Mouse (Mus musculus) MEL (cell line): Measurements from ENCODE around the gene Olfr65. TPM values are rescaled to one million over a fixed set of nuclear protein-coding genes. Genes with fewer than 3 reads are reported as not detected.
A peak's percentile ranks its signal among the peaks of the same experiment; 100 is the strongest.

Source experiments
- DNase-seq: peaks from one replicate; pipeline ENCODE4 v3.0.0; 2011; ENCODE audit warnings: low read depth, low spot score
- H3K27ac ChIP-seq: 2 replicates; pipeline ENCODE4 v1.5.1; 2012; ENCODE audit warnings: low read depth, mild to moderate bottlenecking, control low read depth, low read length, moderate library complexity; ENCODE audit not compliant: control insufficient read depth
- H3K27me3 ChIP-seq, 2 experiments: fragments of 150-350 bp in 1 of 2; sonication (generic) in 1 of 2; 2 replicates each; pipeline ENCODE4 v1.6.1; 2012; ENCODE audit warnings: low read length in 2 of 2, mild to moderate bottlenecking in 2 of 2, improper control_type of control experiment in 1 of 2, moderate library complexity in 1 of 2; ENCODE audit not compliant: insufficient read depth in 2 of 2, control insufficient read depth in 1 of 2
- H3K36me3 ChIP-seq, 2 experiments: 2 replicates each; pipeline ENCODE4 v1.6.1; 2012 to 2014; ENCODE audit warnings: low read length in 2 of 2, improper control_type of control experiment in 1 of 2, inconsistent platforms in 1 of 2, mild to moderate bottlenecking in 1 of 2; ENCODE audit not compliant: insufficient read depth in 2 of 2, control insufficient read depth in 1 of 2
- H3K4me1 ChIP-seq, 2 experiments: fragments of 150-350 bp in 1 of 2; sonication (generic) in 1 of 2; 2 replicates each; pipeline ENCODE4 v1.6.1; 2012; ENCODE audit warnings: low read length in 2 of 2, improper control_type of control experiment in 1 of 2, mild to moderate bottlenecking in 1 of 2; ENCODE audit not compliant: insufficient read depth in 2 of 2, control insufficient read depth in 1 of 2
- H3K4me3 ChIP-seq, 2 experiments: fragments of 150-350 bp in 1 of 2; sonication (generic) in 1 of 2; 2 replicates each; pipeline ENCODE4 v1.5.1; 2012; ENCODE audit warnings: low read depth in 2 of 2, low read length in 2 of 2, mild to moderate bottlenecking in 2 of 2, moderate library complexity in 2 of 2, control low read depth in 1 of 2, improper control_type of control experiment in 1 of 2; ENCODE audit not compliant: control insufficient read depth in 1 of 2, insufficient read depth in 1 of 2
- H3K79me2 ChIP-seq: 2 replicates; pipeline ENCODE4 v1.6.1; 2012; ENCODE audit warnings: mild to moderate bottlenecking, low read length, moderate library complexity; ENCODE audit not compliant: control insufficient read depth, poor library complexity, insufficient read depth
- H3K9ac ChIP-seq: 2 replicates; pipeline ENCODE4 v1.6.1; 2012; ENCODE audit warnings: low read depth, mild to moderate bottlenecking, control low read depth, low read length, moderate library complexity; ENCODE audit not compliant: control insufficient read depth, poor library complexity, severe bottlenecking
- H3K9me3 ChIP-seq: fragments of 150-350 bp; sonication (generic); replicated peaks from 2 replicates; pipeline ENCODE4 v1.6.1; 2012; ENCODE audit warnings: mild to moderate bottlenecking, low read length, improper control_type of control experiment, moderate library complexity; ENCODE audit not compliant: insufficient read depth
- BHLHE40 ChIP-seq: IDR thresholded peaks from 2 replicates; pipeline ENCODE4 v1.6.1; 2012; ENCODE audit warnings: low read depth, mild to moderate bottlenecking, inconsistent platforms, low read length, improper control_type of control experiment, borderline replicate concordance
- CHD2 ChIP-seq: IDR thresholded peaks from 2 replicates; pipeline ENCODE4 v1.6.1; 2011; ENCODE audit warnings: low read length, improper control_type of control experiment
- E2F4 ChIP-seq: IDR thresholded peaks from 2 replicates; pipeline ENCODE4 v1.6.1; 2011; ENCODE audit warnings: low read depth, low read length, improper control_type of control experiment, borderline replicate concordance
- ELF1 ChIP-seq: IDR thresholded peaks from 2 replicates; pipeline ENCODE4 v1.6.1; 2014; ENCODE audit warnings: low read depth, mild to moderate bottlenecking, inconsistent platforms, low read length, improper control_type of control experiment, moderate library complexity
- EP300 ChIP-seq, 2 experiments: IDR thresholded peaks; 2 replicates each; pipeline ENCODE4 v1.6.1; 2011; ENCODE audit warnings: improper control_type of control experiment in 2 of 2, low read length in 2 of 2, low read depth in 1 of 2, mild to moderate bottlenecking in 1 of 2
- ETS1 ChIP-seq: IDR thresholded peaks from 2 replicates; pipeline ENCODE4 v1.6.1; 2012; ENCODE audit warnings: low read depth, mild to moderate bottlenecking, inconsistent platforms, low read length, improper control_type of control experiment, moderate library complexity
- GABPA ChIP-seq: IDR thresholded peaks from 2 replicates; pipeline ENCODE4 v1.6.1; 2012; ENCODE audit warnings: low read depth, mild to moderate bottlenecking, inconsistent platforms, low read length, improper control_type of control experiment, moderate library complexity
- GATA1 ChIP-seq: IDR thresholded peaks from 2 replicates; pipeline ENCODE4 v1.6.1; 2011; ENCODE audit warnings: low read depth, low read length, improper control_type of control experiment
- HCFC1 ChIP-seq: IDR thresholded peaks from 2 replicates; pipeline ENCODE4 v1.6.1; 2012; ENCODE audit warnings: low read depth, mild to moderate bottlenecking, inconsistent platforms, low read length, improper control_type of control experiment, moderate library complexity
- JUND ChIP-seq: IDR thresholded peaks from 2 replicates; pipeline ENCODE4 v1.6.1; 2011; ENCODE audit warnings: low read depth, mild to moderate bottlenecking, improper control_type of control experiment, low read length
- MAZ ChIP-seq: IDR thresholded peaks from 2 replicates; pipeline ENCODE4 v1.6.1; 2012; ENCODE audit warnings: low read depth, mild to moderate bottlenecking, inconsistent platforms, low read length, improper control_type of control experiment
- MXI1 ChIP-seq: IDR thresholded peaks from 2 replicates; pipeline ENCODE4 v1.6.1; 2011; ENCODE audit warnings: mild to moderate bottlenecking, low read depth, low read length, improper control_type of control experiment
- MYC ChIP-seq: IDR thresholded peaks from 2 replicates; pipeline ENCODE4 v1.6.1; 2011; ENCODE audit warnings: low read depth, mild to moderate bottlenecking, low read length, improper control_type of control experiment, moderate library complexity
- NELFE ChIP-seq: IDR thresholded peaks from 2 replicates; pipeline ENCODE4 v1.6.1; 2011; ENCODE audit warnings: low read depth, low read length, improper control_type of control experiment
- NRF1 ChIP-seq: IDR thresholded peaks from 2 replicates; pipeline ENCODE4 v1.6.1; 2014; ENCODE audit warnings: low read depth, mild to moderate bottlenecking, inconsistent platforms, low read length, improper control_type of control experiment, moderate library complexity; ENCODE audit not compliant: poor library complexity, insufficient read depth, severe bottlenecking
- POLR2AphosphoS2 ChIP-seq: IDR thresholded peaks from 2 replicates; pipeline ENCODE4 v1.6.1; 2011; ENCODE audit warnings: low read length, improper control_type of control experiment
- RAD21 ChIP-seq: IDR thresholded peaks from 2 replicates; pipeline ENCODE4 v1.6.1; 2011; ENCODE audit warnings: mild to moderate bottlenecking, low read depth, low read length, improper control_type of control experiment
- RCOR1 ChIP-seq: IDR thresholded peaks from 2 replicates; pipeline ENCODE4 v1.6.1; 2012; ENCODE audit warnings: low read depth, mild to moderate bottlenecking, inconsistent platforms, low read length, improper control_type of control experiment
- SIN3A ChIP-seq: IDR thresholded peaks from 2 replicates; pipeline ENCODE4 v1.6.1; 2012; ENCODE audit warnings: low read length, improper control_type of control experiment, inconsistent platforms
- SMC3 ChIP-seq: IDR thresholded peaks from 2 replicates; pipeline ENCODE4 v1.6.1; 2011; ENCODE audit warnings: low read depth, low read length, improper control_type of control experiment
- TAL1 ChIP-seq: IDR thresholded peaks from 2 replicates; pipeline ENCODE4 v1.6.1; 2012; ENCODE audit warnings: mild to moderate bottlenecking, inconsistent platforms, low read length, moderate library complexity, mixed read lengths
- TBP ChIP-seq: IDR thresholded peaks from 2 replicates; pipeline ENCODE4 v1.8.0; 2011; ENCODE audit warnings: low read depth, low read length, improper control_type of control experiment
- TCF12 ChIP-seq: IDR thresholded peaks from 2 replicates; pipeline ENCODE4 v1.6.1; 2014; ENCODE audit warnings: low read depth, mild to moderate bottlenecking, inconsistent platforms, low read length, improper control_type of control experiment, moderate library complexity
- UBTF ChIP-seq: IDR thresholded peaks from 2 replicates; pipeline ENCODE4 v1.6.1; 2012; ENCODE audit warnings: low read depth, mild to moderate bottlenecking, inconsistent platforms, low read length, improper control_type of control experiment, moderate library complexity, borderline replicate concordance; ENCODE audit not compliant: insufficient read depth
- USF2 ChIP-seq, 2 experiments: IDR thresholded peaks; 2 replicates each; pipeline ENCODE4 v1.6.1; 2011 to 2012; ENCODE audit warnings: improper control_type of control experiment in 2 of 2, low read length in 2 of 2, borderline replicate concordance in 1 of 2, inconsistent platforms in 1 of 2, low read depth in 1 of 2, mild to moderate bottlenecking in 1 of 2; ENCODE audit not compliant: insufficient read depth in 1 of 2
- ZKSCAN1 ChIP-seq: IDR thresholded peaks from 2 replicates; pipeline ENCODE4 v1.6.1; 2012; ENCODE audit warnings: low read depth, mild to moderate bottlenecking, inconsistent platforms, low read length, improper control_type of control experiment, moderate library complexity
- ZMIZ1 ChIP-seq: IDR thresholded peaks from 2 replicates; pipeline ENCODE4 v1.6.1; 2012; ENCODE audit warnings: low read depth, mild to moderate bottlenecking, inconsistent platforms, low read length, improper control_type of control experiment, moderate library complexity
- ZNF384 ChIP-seq: IDR thresholded peaks from 2 replicates; pipeline ENCODE4 v1.6.1; 2012; ENCODE audit warnings: low read depth, mild to moderate bottlenecking, inconsistent platforms, low read length, improper control_type of control experiment
- polyA plus RNA-seq, 2 experiments: library from polyadenylated mRNA; stranded (reverse) in 1 of 2; unstranded in 1 of 2; fragments of >175 nt in 1 of 2; fragments of >200 nt in 1 of 2; gene quantifications; 2 replicates each; pipeline versions ENCODE4 v1.2.1 to v1.2.4; 2012; ENCODE audit warnings: low replicate concordance in 2 of 2, low read depth in 1 of 2; ENCODE audit not compliant: insufficient read length in 2 of 2, insufficient read depth in 1 of 2, missing spikeins in 1 of 2
- total RNA-seq: library from RNA; depleted of rRNA; stranded (reverse); fragments of 300-350 nt; gene quantifications from 2 replicates; pipeline ENCODE4 v1.2.3, GENCODE M21; 2012

Olfr65 gene
- total and polyA plus RNA-seq, 3 experiments: not detected

DNA sequence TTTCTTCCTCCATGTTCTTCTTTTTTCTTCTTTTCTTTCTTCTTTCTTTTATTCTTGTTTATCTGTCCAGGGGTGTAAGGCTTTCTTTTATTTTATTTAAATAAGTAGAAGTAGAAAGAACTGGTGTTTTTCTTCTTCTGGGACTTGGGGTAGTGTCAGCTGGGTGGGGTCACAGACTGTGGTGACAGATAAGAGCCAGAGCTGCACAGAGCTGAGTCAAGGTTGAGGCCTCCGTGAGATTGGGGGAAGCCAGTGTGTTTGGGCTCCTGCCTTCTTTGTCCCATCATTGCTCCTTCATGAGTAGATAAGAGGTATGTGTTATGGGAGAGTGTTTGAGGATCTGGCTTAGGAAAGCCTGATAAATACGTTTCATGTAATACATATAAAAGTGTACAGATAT lies 44.2 kb upstream of the Olfr65 start:
- Histone ChIP-seq H3K4me1 (peaks cover 11 to 32% of the 10 kb centered on the region in 2 experiments), H3K27me3 (no peaks in the 10 kb centered on the region), H3K27ac (peak overlapping the region; percentile 96), H3K9ac (peak overlapping the region; percentile 39), H3K36me3 (peaks cover 0 to 48% of the 10 kb centered on the region in 2 experiments; a peak in 2 of 4 replicates), H3K9me3 (no peaks in the 10 kb centered on the region), H3K79me2 (no peaks in the 10 kb centered on the region)
- peak; percentile 90 for DNase-seq
- TF ChIP-seq ZNF384 (no peak), E2F4 (no peak), UBTF (no peak), BHLHE40 (0 out of 2 replicates have a peak, but pooled peaks have one; percentile 17), SIN3A (peak; percentile 79), ELF1 (no peak), NELFE (no peak), ZKSCAN1 (no peak), ZMIZ1 (peak; percentile 83), TAL1 (peak; percentile 86), MXI1 (peak; percentile 51; the same call in 1 of the 2 replicates), RCOR1 (peak; percentile 81), TBP (0 out of 2 replicates have a peak, but pooled peaks have one; percentile 43), GABPA (0 out of 2 replicates have a peak, but pooled peaks have one; percentile 61), USF2 (IDR thresholded peaks at IDR 0.05; ENCODE audit: borderline replicate concordance in 1 of 2, insufficient read depth in 1 of 2, low read depth in 1 of 2, low read length in 2 of 2) (no peak), HCFC1 (0 out of 2 replicates have a peak, but pooled peaks have one; percentile 26), JUND (peak; percentile 52; the same call in 1 of the 2 replicates), ETS1 (peak; percentile 91), SMC3 (no peak), POLR2AphosphoS2 (no peak), RAD21 (no peak), NRF1 (no peak), GATA1 (peak; percentile 93), MAZ (peak; percentile 60; the same call in 1 of the 2 replicates), MYC (peak; percentile 64; the same call in 1 of the 2 replicates), TCF12 (peak; percentile 89), CHD2 (0 out of 2 replicates have a peak, but pooled peaks have one; percentile 9), EP300 (IDR thresholded peaks at IDR 0.05; ENCODE audit: low read depth in 1 of 2, low read length in 2 of 2) (peak; percentile 86 to 90)
- TF ChIP-seq, all 39 proteins: peak for 17
- H3K4me3 ChIP-seq: peak overlapping the region in 1 of 2 experiments; percentile 30; a peak in 2 of 4 replicates
